Comparison of ENCODE assay signal across 26 mouse cellular contexts in the genomic region with DNA sequence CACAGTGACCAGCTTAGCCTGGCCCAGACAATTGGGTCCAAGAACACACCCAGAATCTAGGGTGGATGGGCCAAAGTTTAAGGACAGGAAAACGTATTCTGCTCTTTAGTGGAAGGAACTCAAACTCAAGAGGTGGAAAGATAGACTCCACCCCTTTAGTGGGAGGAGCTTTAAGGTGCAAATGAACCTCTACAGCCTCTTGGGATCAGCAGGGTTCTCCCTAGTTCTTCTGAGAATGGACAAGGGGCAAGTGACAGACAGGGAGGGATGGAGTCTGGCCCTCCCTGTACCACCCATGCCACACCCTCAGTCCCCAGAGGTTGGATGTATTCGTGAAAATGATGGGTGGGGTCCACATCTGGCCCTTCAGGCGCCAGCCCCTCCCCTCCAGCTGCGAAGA.
DNase-seq lines count a peak whose midpoint lies in the region; ATAC-seq and TF ChIP-seq lines count a peak whose summit lies in the region.
"Had no signal": no experiment of that assay in that cellular context is flagged by ENCODE, and none has a peak within 500 bp of the region (broad histone marks: within the 10 kb centered on the region; RNA-seq: fewer than 3 reads in every experiment).

No protein-coding gene starts in this region.

- peaks cover 44% of the 10 kb centered on the region for H3K27me3 ChIP-seq in liver, embryonic 12.5 days (replicated peaks)
- no peaks in the 10 kb centered on the region for H3K27me3 ChIP-seq in liver, postnatal 0 days (ENCODE audit: insufficient read depth, low read length)
- peaks cover 40% of the 10 kb centered on the region for H3K27me3 ChIP-seq in hindbrain, embryonic 12.5 days
- 0 out of 2 replicates have a peak, but pooled peaks cover 3% of the 10 kb centered on the region for H3K27me3 ChIP-seq in forebrain, embryonic 14.5 days (replicated peaks; ENCODE audit: control insufficient read depth, insufficient read depth, low read length)
- H3K27me3 ChIP-seq: forebrain, embryonic 15.5 days had no signal

- DNase-seq in liver, postnatal 0 days, result no peak
- DNase-seq in ES-CJ7 (ENCODE audit: low read depth, low spot score), result peak; percentile 85
- DNase-seq in R1 (ENCODE audit: low read depth, low spot score), result peak; percentile 83
- DNase-seq in forebrain, embryonic 14.5 days (ENCODE audit: low spot score), result no peak
- DNase-seq in yolk sac, embryonic 10.5 days (ENCODE audit: low spot score), result no peak
- DNase-seq: adrenal gland, adult 8-10 months; adrenal gland, postnatal 14 days; adrenal gland, postnatal 36 days; cerebellum, adult 11-12 months; cerebellum, adult 8-10 months; cerebellum, adult 9-11 months; cerebellum, postnatal 14 days; cerebellum, postnatal 36 days; embryo, embryonic 11 days; forebrain, postnatal 0 days had no signal

- H3K4me1 ChIP-seq in liver, embryonic 12.5 days, result 0 out of 2 replicates have a peak, but pooled peaks cover 3% of the 10 kb centered on the region
- H3K4me1 ChIP-seq in liver, postnatal 0 days (ENCODE audit: insufficient read depth), result no peaks in the 10 kb centered on the region
- peaks cover 26% of the 10 kb centered on the region for H3K4me1 ChIP-seq in hindbrain, embryonic 12.5 days
- no peaks in the 10 kb centered on the region for H3K4me1 ChIP-seq in forebrain, embryonic 14.5 days (ENCODE audit: control insufficient read depth, insufficient read depth, low read length)
- H3K4me1 ChIP-seq: embryonic facial prominence, embryonic 15.5 days had no signal

- H3K9me3 ChIP-seq in liver, embryonic 12.5 days (replicated peaks), result no peaks in the 10 kb centered on the region
- H3K9me3 ChIP-seq in liver, postnatal 0 days (ENCODE audit: low read length), result no peaks in the 10 kb centered on the region
- H3K9me3 ChIP-seq in hindbrain, embryonic 12.5 days (replicated peaks), result no peaks in the 10 kb centered on the region
- H3K9me3 ChIP-seq in forebrain, embryonic 14.5 days (replicated peaks; ENCODE audit: control insufficient read depth, low read length), result no peaks in the 10 kb centered on the region
- H3K9me3 ChIP-seq: embryonic facial prominence, embryonic 13.5 days; embryonic facial prominence, embryonic 15.5 days; forebrain, embryonic 10.5 days; forebrain, embryonic 12.5 days; forebrain, embryonic 15.5 days; G1E had no signal

- no peak overlapping the region for H3K27ac ChIP-seq in liver, embryonic 12.5 days
- H3K27ac ChIP-seq in liver, postnatal 0 days (ENCODE audit: low read depth), result no peak overlapping the region
- no peak overlapping the region for H3K27ac ChIP-seq in hindbrain, embryonic 12.5 days
- no peak overlapping the region for H3K27ac ChIP-seq in forebrain, embryonic 14.5 days (ENCODE audit: low read depth, low read length)
- H3K27ac ChIP-seq: embryonic facial prominence, embryonic 13.5 days; embryonic facial prominence, embryonic 15.5 days; forebrain, embryonic 12.5 days; forebrain, embryonic 15.5 days had no signal

- 0 out of 2 replicates have a peak, but pooled peaks have one; percentile 32 for ATAC-seq in liver, embryonic 12.5 days
- ATAC-seq in liver, postnatal 0 days, result no peak
- ATAC-seq in hindbrain, embryonic 12.5 days (ENCODE audit: low FRiP score), result no peak
- no peak for ATAC-seq in forebrain, embryonic 14.5 days
- ATAC-seq: activated CD4-positive, CD25-positive, alpha-beta regulatory T cell, adult 4 months; forebrain, embryonic 15.5 days; forebrain, postnatal 0 days; Patski had no signal

- no peak overlapping the region for H3K9ac ChIP-seq in liver, embryonic 12.5 days
- H3K9ac ChIP-seq in liver, postnatal 0 days (replicated peaks), result no peak overlapping the region
- no peak overlapping the region for H3K9ac ChIP-seq in hindbrain, embryonic 12.5 days
- H3K9ac ChIP-seq in forebrain, embryonic 14.5 days (ENCODE audit: low read length), result no peak overlapping the region
- H3K9ac ChIP-seq: embryonic facial prominence, embryonic 13.5 days; embryonic facial prominence, embryonic 15.5 days; forebrain, embryonic 12.5 days; forebrain, embryonic 15.5 days; forebrain, postnatal 0 days had no signal

- no peak overlapping the region for H3K4me2 ChIP-seq in liver, embryonic 12.5 days
- H3K4me2 ChIP-seq in liver, postnatal 0 days (ENCODE audit: low read depth, low read length), result no peak overlapping the region
- H3K4me2 ChIP-seq in hindbrain, embryonic 12.5 days (replicated peaks), result no peak overlapping the region
- no peak overlapping the region for H3K4me2 ChIP-seq in forebrain, embryonic 14.5 days (ENCODE audit: low read length)
- H3K4me2 ChIP-seq: embryonic facial prominence, embryonic 13.5 days; embryonic facial prominence, embryonic 15.5 days; forebrain, embryonic 12.5 days; forebrain, embryonic 15.5 days had no signal

- H3K36me3 ChIP-seq in liver, embryonic 12.5 days, result no peaks in the 10 kb centered on the region
- H3K36me3 ChIP-seq in liver, postnatal 0 days (replicated peaks; ENCODE audit: insufficient read depth, low read length), result no peaks in the 10 kb centered on the region
- H3K36me3 ChIP-seq in hindbrain, embryonic 12.5 days, result no peaks in the 10 kb centered on the region
- H3K36me3 ChIP-seq in forebrain, embryonic 14.5 days (ENCODE audit: control insufficient read depth, insufficient read depth, low read length), result no peaks in the 10 kb centered on the region
- H3K36me3 ChIP-seq: embryonic facial prominence, embryonic 13.5 days; embryonic facial prominence, embryonic 15.5 days; forebrain, embryonic 10.5 days; forebrain, embryonic 12.5 days; forebrain, embryonic 15.5 days; G1E had no signal

- no peak for TF ChIP-seq CTCF in liver, postnatal 0 days (IDR thresholded peaks at IDR 0.05; ENCODE audit: low read depth)

- WGBS in liver, embryonic 12.5 days (ENCODE audit: insufficient replicate concordance), result 9% methylated on average over 4 of the region's 4 CpGs
- WGBS in liver, postnatal 0 days (ENCODE audit: insufficient replicate concordance), result 19% methylated on average over 4 of the region's 4 CpGs
- WGBS in hindbrain, embryonic 12.5 days, result 15% methylated on average over 4 of the region's 4 CpGs
- WGBS in forebrain, embryonic 14.5 days, result 8% methylated on average over 4 of the region's 4 CpGs

- no peak overlapping the region for H3K4me3 ChIP-seq in liver, embryonic 12.5 days
- H3K4me3 ChIP-seq in liver, postnatal 0 days (ENCODE audit: low read depth, low read length), result no peak overlapping the region
- no peak overlapping the region for H3K4me3 ChIP-seq in hindbrain, embryonic 12.5 days
- H3K4me3 ChIP-seq in forebrain, embryonic 14.5 days (ENCODE audit: low read depth, low read length), result no peak overlapping the region
- H3K4me3 ChIP-seq: embryonic facial prominence, embryonic 13.5 days; embryonic facial prominence, embryonic 15.5 days; erythroblast, embryonic 14.5 days; forebrain, embryonic 10.5 days; forebrain, embryonic 12.5 days; forebrain, embryonic 15.5 days had no signal

- TF ChIP-seq EP300 in liver, postnatal 0 days (IDR thresholded peaks at IDR 0.05; ENCODE audit: low read depth), result no peak

Comparison
In these comparisons a context has a peak if more than half of its experiments do, and no peak if none do; other contexts are left out.
1. DNase-seq: peak in ES-CJ7 (single experiment) and R1 (single experiment); none in liver, postnatal 0 days (single experiment), forebrain, embryonic 14.5 days (single experiment) and yolk sac, embryonic 10.5 days (single experiment).